Mouse (Mus musculus): ENCODE data around the gene Pik3c2g. TPM values are rescaled to one million over a fixed set of nuclear protein-coding genes. Genes with fewer than 3 reads are reported as not detected.

Pik3c2g gene
- polyA plus RNA-seq, 1 experiment from 2014 or later: 0.38 TPM

- peaks cover 3% of the 10 kb centered on the region for H3K4me1 ChIP-seq (replicated peaks)
- H3K4me2 ChIP-seq: no peak overlapping the region
- ATAC-seq (ENCODE audit: low FRiP score): no peak
- WGBS: 70% methylated on average over 8 of the region's 8 CpGs
- no peaks in the 10 kb centered on the region for H3K36me3 ChIP-seq
- no peak overlapping the region for H3K27ac ChIP-seq
- H3K9me3 ChIP-seq: no peaks in the 10 kb centered on the region
- no peak overlapping the region for H3K9ac ChIP-seq
- no peaks in the 10 kb centered on the region for H3K27me3 ChIP-seq
- H3K4me3 ChIP-seq: no peak overlapping the region
These were observed 212.7 kb downstream of the Pik3c2g start for GRCm38 (mm10) chr6:139799541-139800226.

GRCm38 (mm10) chr6:139821916-139822315 is 234.9 kb downstream of the Pik3c2g start:
- no peaks in the 10 kb centered on the region for H3K9me3 ChIP-seq
- no peak overlapping the region for H3K4me3 ChIP-seq
- H3K4me2 ChIP-seq: no peak overlapping the region
- H3K9ac ChIP-seq: no peak overlapping the region
- no peaks in the 10 kb centered on the region for H3K36me3 ChIP-seq
- H3K27me3 ChIP-seq: no peaks in the 10 kb centered on the region
- WGBS: 71% methylated on average over 8 of the region's 8 CpGs
- no peaks in the 10 kb centered on the region for H3K4me1 ChIP-seq (replicated peaks)
- H3K27ac ChIP-seq: no peak overlapping the region
- no peak for ATAC-seq (ENCODE audit: low FRiP score)

- no peaks in the 10 kb centered on the region for H3K27me3 ChIP-seq
- no peak overlapping the region for H3K9ac ChIP-seq
- no peaks in the 10 kb centered on the region for H3K9me3 ChIP-seq
- ATAC-seq (ENCODE audit: low FRiP score): no peak
- no peaks in the 10 kb centered on the region for H3K36me3 ChIP-seq
- H3K27ac ChIP-seq: no peak overlapping the region
- no peak overlapping the region for H3K4me3 ChIP-seq
- WGBS: 83% methylated on average over 6 of the region's 6 CpGs
- no peak overlapping the region for H3K4me2 ChIP-seq
- H3K4me1 ChIP-seq (replicated peaks): no peaks in the 10 kb centered on the region
These were observed 251.2 kb downstream of the Pik3c2g start for GRCm38 (mm10) chr6:139838239-139838638.

- Histone ChIP-seq H3K4me1 (replicated peaks) (no peaks in the 10 kb centered on the region), H3K9me3 (no peaks in the 10 kb centered on the region), H3K27ac (no peak overlapping the region), H3K4me2 (no peak overlapping the region), H3K4me3 (no peak overlapping the region), H3K36me3 (no peaks in the 10 kb centered on the region), H3K9ac (no peak overlapping the region), H3K27me3 (no peaks in the 10 kb centered on the region)
- WGBS: 91% methylated on average over 3 of the region's 3 CpGs
- no peak for ATAC-seq (ENCODE audit: low FRiP score)
These were observed 251.7 kb downstream of the Pik3c2g start for GRCm38 (mm10) chr6:139838713-139839112.

GRCm38 (mm10) chr6:139839907-139840306 is 252.9 kb downstream of the Pik3c2g start:
- H3K27ac ChIP-seq: no peak overlapping the region
- H3K4me1 ChIP-seq (replicated peaks): no peaks in the 10 kb centered on the region
- no peak overlapping the region for H3K4me2 ChIP-seq
- H3K36me3 ChIP-seq: no peaks in the 10 kb centered on the region
- no peaks in the 10 kb centered on the region for H3K27me3 ChIP-seq
- H3K9me3 ChIP-seq: no peaks in the 10 kb centered on the region
- WGBS: 87% methylated on average over 7 of the region's 7 CpGs
- H3K4me3 ChIP-seq: no peak overlapping the region
- no peak for ATAC-seq (ENCODE audit: low FRiP score)
- H3K9ac ChIP-seq: no peak overlapping the region

GRCm38 (mm10) chr6:139841272-139841671 is 254.3 kb downstream of the Pik3c2g start:
- H3K9ac ChIP-seq: no peak overlapping the region
- H3K4me2 ChIP-seq: no peak overlapping the region
- no peaks in the 10 kb centered on the region for H3K9me3 ChIP-seq
- no peak overlapping the region for H3K4me3 ChIP-seq
- H3K27me3 ChIP-seq: no peaks in the 10 kb centered on the region
- H3K36me3 ChIP-seq: no peaks in the 10 kb centered on the region
- no peak for ATAC-seq (ENCODE audit: low FRiP score)
- H3K27ac ChIP-seq: no peak overlapping the region
- 93% methylated on average over 8 of the region's 8 CpGs for WGBS
- no peaks in the 10 kb centered on the region for H3K4me1 ChIP-seq (replicated peaks)

GRCm38 (mm10) chr6:139842626-139843025 is 255.6 kb downstream of the Pik3c2g start:
- no peak overlapping the region for H3K4me2 ChIP-seq
- 82% methylated on average over 1 of the region's 1 CpGs for WGBS
- no peak for ATAC-seq (ENCODE audit: low FRiP score)

GRCm38 (mm10) chr6:139843531-139843930 is 256.5 kb downstream of the Pik3c2g start:
- no peaks in the 10 kb centered on the region for H3K27me3 ChIP-seq
- no peaks in the 10 kb centered on the region for H3K9me3 ChIP-seq
- H3K36me3 ChIP-seq: no peaks in the 10 kb centered on the region
- H3K4me1 ChIP-seq (replicated peaks): no peaks in the 10 kb centered on the region
- no peak for ATAC-seq (ENCODE audit: low FRiP score)
- H3K9ac ChIP-seq: no peak overlapping the region
- H3K4me3 ChIP-seq: no peak overlapping the region
- 78% methylated on average over 4 of the region's 4 CpGs for WGBS
- no peak overlapping the region for H3K27ac ChIP-seq
- no peak overlapping the region for H3K4me2 ChIP-seq

More at GRCm38 (mm10) chr6:139842626-139843025, 255.6 kb downstream of the Pik3c2g start:
- Histone ChIP-seq H3K9me3 (no peaks in the 10 kb centered on the region), H3K4me1 (replicated peaks) (no peaks in the 10 kb centered on the region), H3K4me3 (no peak overlapping the region), H3K9ac (no peak overlapping the region), H3K27me3 (no peaks in the 10 kb centered on the region), H3K36me3 (no peaks in the 10 kb centered on the region), H3K27ac (no peak overlapping the region)

- WGBS: 81% methylated on average over 7 of the region's 7 CpGs
- Histone ChIP-seq H3K36me3 (no peaks in the 10 kb centered on the region), H3K4me1 (replicated peaks) (no peaks in the 10 kb centered on the region), H3K27me3 (no peaks in the 10 kb centered on the region), H3K27ac (no peak overlapping the region), H3K4me3 (no peak overlapping the region), H3K9ac (no peak overlapping the region), H3K4me2 (no peak overlapping the region), H3K9me3 (no peaks in the 10 kb centered on the region)
- no peak for ATAC-seq (ENCODE audit: low FRiP score)
These were observed 260.0 kb downstream of the Pik3c2g start for GRCm38 (mm10) chr6:139846889-139847544.

GRCm38 (mm10) chr6:139849931-139850330 is 262.9 kb downstream of the Pik3c2g start:
- Histone ChIP-seq H3K27ac (no peak overlapping the region), H3K4me3 (no peak overlapping the region), H3K9me3 (no peaks in the 10 kb centered on the region), H3K27me3 (no peaks in the 10 kb centered on the region), H3K4me2 (no peak overlapping the region), H3K9ac (no peak overlapping the region), H3K36me3 (no peaks in the 10 kb centered on the region), H3K4me1 (replicated peaks) (no peaks in the 10 kb centered on the region)
- ATAC-seq (ENCODE audit: low FRiP score): no peak
- WGBS: 76% methylated on average over 3 of the region's 3 CpGs

- no peak overlapping the region for H3K4me3 ChIP-seq
- ATAC-seq (ENCODE audit: low FRiP score): no peak
- H3K36me3 ChIP-seq: no peaks in the 10 kb centered on the region
- no peak overlapping the region for H3K27ac ChIP-seq
- H3K4me1 ChIP-seq (replicated peaks): no peaks in the 10 kb centered on the region
- no peaks in the 10 kb centered on the region for H3K27me3 ChIP-seq
- no peak overlapping the region for H3K4me2 ChIP-seq
- no peaks in the 10 kb centered on the region for H3K9me3 ChIP-seq
- 89% methylated on average over 21 of the region's 21 CpGs for WGBS
- H3K9ac ChIP-seq: no peak overlapping the region
These were observed 264.9 kb downstream of the Pik3c2g start for GRCm38 (mm10) chr6:139851705-139852603.

GRCm38 (mm10) chr6:139852836-139853235 is 265.8 kb downstream of the Pik3c2g start:
- H3K4me2 ChIP-seq: no peak overlapping the region
- no peaks in the 10 kb centered on the region for H3K9me3 ChIP-seq
- H3K9ac ChIP-seq: no peak overlapping the region
- H3K4me1 ChIP-seq (replicated peaks): no peaks in the 10 kb centered on the region
- no peaks in the 10 kb centered on the region for H3K36me3 ChIP-seq
- no peak overlapping the region for H3K27ac ChIP-seq
- 82% methylated on average over 3 of the region's 3 CpGs for WGBS
- no peaks in the 10 kb centered on the region for H3K27me3 ChIP-seq
- ATAC-seq (ENCODE audit: low FRiP score): no peak
- no peak overlapping the region for H3K4me3 ChIP-seq
